In the genomic region with DNA sequence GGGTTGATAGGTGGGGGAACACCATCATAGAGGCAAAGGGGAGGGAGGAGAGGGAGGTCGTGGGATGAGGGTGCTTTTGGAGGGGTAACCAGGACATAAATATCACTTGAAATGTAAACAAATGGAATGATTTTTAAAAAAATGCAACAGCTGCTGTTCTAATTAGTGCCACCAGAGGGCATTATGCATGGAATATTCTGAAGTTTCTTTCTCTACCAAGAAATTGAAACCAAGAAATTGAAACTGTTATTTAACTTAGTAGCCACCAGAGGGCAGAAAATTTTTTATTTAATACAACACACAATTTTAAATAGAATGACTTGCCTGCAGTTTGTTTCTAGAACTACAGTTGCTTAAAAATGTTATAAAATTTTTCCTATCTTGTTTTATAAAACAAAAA, we compare ENCODE assay signal across 19 mouse cellular contexts.
DNase-seq lines count a peak whose midpoint lies in the region; TF ChIP-seq lines count a peak whose summit lies in the region.
"Had no signal": no experiment of that assay in that cellular context is flagged by ENCODE, and none has a peak within 500 bp of the region (broad histone marks: within the 10 kb centered on the region; RNA-seq: fewer than 3 reads in every experiment).

No protein-coding gene starts in this region.

- no peak overlapping the region for H3K27ac ChIP-seq in gastrocnemius, adult 2 months
- H3K27ac ChIP-seq in liver, adult 2 months (replicated peaks; ENCODE audit: insufficient read depth, low read depth, low read length): no peak overlapping the region
- H3K27ac ChIP-seq: kidney, embryonic 15.5 days; limb, embryonic 15.5 days had no signal

- H3K27me3 ChIP-seq in liver, adult 2 months (ENCODE audit: control insufficient read depth, insufficient read depth, low read length): no peaks in the 10 kb centered on the region
- no peaks in the 10 kb centered on the region for H3K27me3 ChIP-seq in E14TG2a.4 (ENCODE audit: insufficient read depth, low read length)
- H3K27me3 ChIP-seq: kidney, embryonic 15.5 days; limb, embryonic 15.5 days had no signal

- H3K9ac ChIP-seq in liver, adult 2 months (ENCODE audit: low read depth, low read length): no peak overlapping the region
- H3K9ac ChIP-seq: kidney, embryonic 15.5 days; limb, embryonic 15.5 days had no signal

- DNase-seq in gastrocnemius, adult 2 months: no peak
- DNase-seq in gastrocnemius, postnatal 36 days: no peak
- DNase-seq in liver, adult 2 months (ENCODE audit: extremely low read depth, low read depth, low spot score): peak; percentile 23
- DNase-seq in liver (no peak), ZHBTc4 (ENCODE audit: low read depth, low spot score) (peak; percentile 13)
- DNase-seq in T-cell, adult 2 months (ENCODE audit: low spot score): no peak
- no peak for DNase-seq in cerebellum, postnatal 14 days
- DNase-seq: adrenal gland, adult 2 months; cerebellum, adult 8-10 months; embryo, embryonic 11 days; gastrocnemius, postnatal 10 days; heart, postnatal 14 days; layer of hippocampus, adult 9-11 months; lung, postnatal 10 days; midbrain, embryonic 14.5 days; thymus, adult 2 months had no signal

- peaks cover 10% of the 10 kb centered on the region; the same call in 1 of the 2 replicates for H3K9me3 ChIP-seq in E14TG2a.4 (ENCODE audit: low read length)

- TF ChIP-seq POLR2A in liver, adult 2 months (IDR thresholded peaks at IDR 0.05; ENCODE audit: extremely low read depth, insufficient read depth, low read length): no peak

- H3K4me1 ChIP-seq in liver, adult 2 months (ENCODE audit: control insufficient read depth, insufficient read depth, low read length): no peaks in the 10 kb centered on the region
- H3K4me1 ChIP-seq in E14TG2a.4 (replicated peaks; ENCODE audit: low read depth, low read length): no peaks in the 10 kb centered on the region
- H3K4me1 ChIP-seq: kidney, embryonic 15.5 days; limb, embryonic 15.5 days had no signal

- H3K36me3 ChIP-seq in liver, adult 2 months (ENCODE audit: control insufficient read depth, insufficient read depth, low read length): no peaks in the 10 kb centered on the region
- no peaks in the 10 kb centered on the region for H3K36me3 ChIP-seq in E14TG2a.4 (ENCODE audit: insufficient read depth, low read length)
- H3K36me3 ChIP-seq: kidney, embryonic 15.5 days; limb, embryonic 15.5 days had no signal

- WGBS in liver, adult 2 months: 57% methylated on average over 1 of the region's 1 CpGs

- H3K79me2 ChIP-seq in liver, adult 2 months (ENCODE audit: control insufficient read depth, insufficient read depth, low read length): no peaks in the 10 kb centered on the region

- TF ChIP-seq CTCF in gastrocnemius, adult 2 months (IDR thresholded peaks at IDR 0.05): peak; percentile 23; the same call in 1 of the 2 replicates
- TF ChIP-seq CTCF in liver, adult 2 months (IDR thresholded peaks at IDR 0.05; ENCODE audit: low read depth, low read length): no peak
- TF ChIP-seq CTCF in E14TG2a.4 (conservative IDR thresholded peaks at IDR 0.05; ENCODE audit: low read length): peak; percentile 75

- intact Hi-C loops in gastrocnemius, adult 2 months (cut with DNase I): no loop called here
- intact Hi-C loops in gastrocnemius, postnatal 36 days (cut with DNase I): no loop called here

- H3K4me3 ChIP-seq in gastrocnemius, adult 2 months: no peak overlapping the region
- no peak overlapping the region for H3K4me3 ChIP-seq in liver, adult 2 months (ENCODE audit: insufficient read depth, low read depth, low read length)
- H3K4me3 ChIP-seq in E14TG2a.4 (replicated peaks; ENCODE audit: low read length): no peak overlapping the region
- H3K4me3 ChIP-seq: kidney, embryonic 15.5 days; limb, embryonic 15.5 days had no signal

Comparison
In these comparisons a context has a peak if more than half of its experiments do, and no peak if none do; other contexts are left out.
1. DNase-seq: peak in liver, adult 2 months (single experiment) and ZHBTc4 (single experiment); none in gastrocnemius, adult 2 months (single experiment), gastrocnemius, postnatal 36 days (0 of 2), liver (single experiment), T-cell, adult 2 months (single experiment) and cerebellum, postnatal 14 days (0 of 2).